Comparison of ENCODE assay signal across 27 mouse cellular contexts in the genomic region with DNA sequence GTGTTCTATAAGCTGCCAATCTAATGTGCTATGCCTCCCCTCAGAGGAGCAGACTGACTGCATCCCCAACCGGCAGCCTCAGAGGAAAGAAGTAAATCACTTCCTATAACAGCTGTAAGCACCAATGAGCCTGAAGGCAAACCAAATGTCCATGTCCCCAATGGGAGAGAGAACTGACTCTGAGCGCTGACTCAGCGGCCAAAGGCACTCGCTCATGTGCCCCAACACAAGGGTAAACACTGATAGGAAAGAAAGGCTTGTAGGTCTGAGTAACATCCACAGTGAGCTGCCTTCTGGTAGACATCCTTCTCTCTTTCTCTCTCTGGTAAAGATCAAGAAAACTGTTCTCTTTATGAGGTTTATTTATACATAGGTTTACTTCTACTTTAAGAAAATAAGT.
A peak's percentile ranks its signal among the peaks of the same experiment; 100 is the strongest.
DNase-seq lines count a peak whose midpoint lies in the region; ATAC-seq and TF ChIP-seq lines count a peak whose summit lies in the region.
"Had no signal": no experiment of that assay in that cellular context is flagged by ENCODE, and none has a peak within 500 bp of the region (broad histone marks: within the 10 kb centered on the region; RNA-seq: fewer than 3 reads in every experiment).

No protein-coding gene starts in this region.

- TF ChIP-seq CTCF in CH12.LX (conservative IDR thresholded peaks at IDR 0.05 in 1 of 2, IDR thresholded peaks at IDR 0.05 in 1 of 2; ENCODE audit: low read depth in 2 of 2, low read length in 2 of 2), result no peak
- TF ChIP-seq CTCF in liver, postnatal 0 days (IDR thresholded peaks at IDR 0.05; ENCODE audit: low read depth), result no peak

- WGBS in liver, embryonic 12.5 days (ENCODE audit: insufficient replicate concordance), result 74% methylated on average over 4 of the region's 4 CpGs
- 73% methylated on average over 4 of the region's 4 CpGs for WGBS in liver, postnatal 0 days (ENCODE audit: insufficient replicate concordance)

- no peak overlapping the region for H3K9ac ChIP-seq in CH12.LX (ENCODE audit: insufficient read depth, low read depth)
- no peak overlapping the region for H3K9ac ChIP-seq in liver, embryonic 12.5 days
- H3K9ac ChIP-seq in liver, postnatal 0 days (replicated peaks), result no peak overlapping the region
- H3K9ac ChIP-seq: embryonic facial prominence, embryonic 12.5 days; embryonic facial prominence, embryonic 15.5 days; forebrain, embryonic 12.5 days; forebrain, embryonic 15.5 days; heart, embryonic 13.5 days; hindbrain, embryonic 14.5 days had no signal

- no peaks in the 10 kb centered on the region for H3K79me2 ChIP-seq in CH12.LX (replicated peaks; ENCODE audit: control insufficient read depth, extremely low read depth, insufficient read depth, poor library complexity, severe bottlenecking)

- in situ Hi-C loops in CH12.LX (cut with MboI; ENCODE audit: low pct_ligation_motif_present, low pct_unique_long_range_greater_than_20kb, low sequenced_read_pairs), result no loop called here

- H3K27me3 ChIP-seq in CH12.LX (replicated peaks), result no peaks in the 10 kb centered on the region
- no peaks in the 10 kb centered on the region for H3K27me3 ChIP-seq in liver, embryonic 12.5 days (replicated peaks)
- no peaks in the 10 kb centered on the region for H3K27me3 ChIP-seq in liver, postnatal 0 days (ENCODE audit: insufficient read depth, low read length)
- H3K27me3 ChIP-seq: embryonic facial prominence, embryonic 12.5 days; embryonic facial prominence, embryonic 15.5 days; forebrain, embryonic 12.5 days; forebrain, embryonic 15.5 days; heart, embryonic 13.5 days had no signal

- H3K4me1 ChIP-seq in CH12.LX (ENCODE audit: control insufficient read depth in 1 of 2, insufficient read depth in 2 of 2), result no peaks in the 10 kb centered on the region
- no peaks in the 10 kb centered on the region for H3K4me1 ChIP-seq in liver, embryonic 12.5 days
- no peaks in the 10 kb centered on the region for H3K4me1 ChIP-seq in liver, postnatal 0 days (ENCODE audit: insufficient read depth)
- H3K4me1 ChIP-seq: embryonic facial prominence, embryonic 12.5 days; embryonic facial prominence, embryonic 15.5 days; forebrain, embryonic 12.5 days; forebrain, embryonic 15.5 days had no signal

- TF ChIP-seq POLR2A in CH12.LX (IDR thresholded peaks at IDR 0.05; ENCODE audit: low read depth, low read length), result no peak

- dilution Hi-C loops in CH12.LX (cut with MboI; ENCODE audit: extremely low pct_ligation_motif_present, extremely low pct_unique_long_range_greater_than_20kb, low sequenced_read_pairs), result no loop called here

- H3K4me2 ChIP-seq in CH12.LX (ENCODE audit: insufficient read depth, low read depth, poor library complexity, severe bottlenecking), result no peak overlapping the region
- H3K4me2 ChIP-seq in liver, embryonic 12.5 days, result no peak overlapping the region
- no peak overlapping the region for H3K4me2 ChIP-seq in liver, postnatal 0 days (ENCODE audit: low read depth, low read length)
- H3K4me2 ChIP-seq: embryonic facial prominence, embryonic 12.5 days; embryonic facial prominence, embryonic 15.5 days; forebrain, embryonic 12.5 days; forebrain, embryonic 15.5 days; heart, embryonic 13.5 days; hindbrain, embryonic 14.5 days had no signal

- no peaks in the 10 kb centered on the region for H3K9me3 ChIP-seq in CH12.LX (replicated peaks; ENCODE audit: low read length)
- H3K9me3 ChIP-seq in liver, embryonic 12.5 days (replicated peaks), result no peaks in the 10 kb centered on the region
- no peaks in the 10 kb centered on the region for H3K9me3 ChIP-seq in liver, postnatal 0 days (ENCODE audit: low read length)
- H3K9me3 ChIP-seq: embryonic facial prominence, embryonic 12.5 days; embryonic facial prominence, embryonic 15.5 days; forebrain, embryonic 12.5 days; forebrain, embryonic 15.5 days; heart, embryonic 10.5 days; heart, embryonic 13.5 days had no signal

- H3K27ac ChIP-seq in CH12.LX (ENCODE audit: insufficient read depth, low read depth), result no peak overlapping the region
- no peak overlapping the region for H3K27ac ChIP-seq in liver, embryonic 12.5 days
- no peak overlapping the region for H3K27ac ChIP-seq in liver, postnatal 0 days (ENCODE audit: low read depth)
- H3K27ac ChIP-seq: embryonic facial prominence, embryonic 12.5 days; embryonic facial prominence, embryonic 15.5 days; forebrain, embryonic 12.5 days; forebrain, embryonic 15.5 days; heart, adult 2 months; heart, embryonic 10.5 days; heart, embryonic 13.5 days; hindbrain, embryonic 14.5 days; hindbrain, postnatal 0 days had no signal

- peaks cover 6 to 39% of the 10 kb centered on the region in 2 experiments for H3K36me3 ChIP-seq in CH12.LX (replicated peaks in 1 of 2; ENCODE audit: control insufficient read depth in 1 of 2, insufficient read depth in 1 of 2, low read length in 1 of 2)
- H3K36me3 ChIP-seq in liver, embryonic 12.5 days, result peaks cover 31% of the 10 kb centered on the region
- peaks cover 3% of the 10 kb centered on the region; the same call in 1 of the 2 replicates for H3K36me3 ChIP-seq in liver, postnatal 0 days (replicated peaks; ENCODE audit: insufficient read depth, low read length)
- H3K36me3 ChIP-seq: embryonic facial prominence, embryonic 15.5 days had no signal

- no peak overlapping the region for H3K4me3 ChIP-seq in CH12.LX (replicated peaks in 1 of 3; ENCODE audit: low read depth in 2 of 3, low read length in 2 of 3, poor library complexity in 1 of 3)
- no peak overlapping the region for H3K4me3 ChIP-seq in liver, embryonic 12.5 days
- H3K4me3 ChIP-seq in liver, postnatal 0 days (ENCODE audit: low read depth, low read length), result no peak overlapping the region
- H3K4me3 ChIP-seq: embryonic facial prominence, embryonic 12.5 days; embryonic facial prominence, embryonic 15.5 days; erythroblast, embryonic 14.5 days; forebrain, embryonic 12.5 days; forebrain, embryonic 15.5 days; heart, adult 2 months; heart, embryonic 10.5 days; heart, embryonic 13.5 days had no signal

- ATAC-seq in erythroblast, adult 5-6 weeks (replicated peaks; ENCODE audit: low FRiP score, poor library complexity, severe bottlenecking), result 0 out of 2 replicates have a peak, but pooled peaks have one; percentile 40
- peak; percentile 47; the same call in 1 of the 2 replicates for ATAC-seq in liver, embryonic 12.5 days
- 0 out of 2 replicates have a peak, but pooled peaks have one; percentile 35 for ATAC-seq in liver, postnatal 0 days
- ATAC-seq: activated CD4-positive, CD25-positive, alpha-beta regulatory T cell, adult 4 months; forebrain, embryonic 15.5 days; hindbrain, postnatal 0 days had no signal

- TF ChIP-seq RAD21 in CH12.LX (IDR thresholded peaks at IDR 0.05; ENCODE audit: low read depth, low read length), result no peak

- DNase-seq in CH12.LX (ENCODE audit: extremely low read depth), result no peak
- no peak for DNase-seq in liver, postnatal 0 days
- DNase-seq in cerebellum, adult 11 months, result no peak
- no peak for DNase-seq in natural killer cell, adult 2 months (ENCODE audit: low spot score in 2 of 2)
- no peak for DNase-seq in layer of hippocampus, adult 9-11 months
- DNase-seq: adrenal gland, adult 8-10 months; adrenal gland, postnatal 25 days; B cell, adult 2 months; cerebellum, adult 18-20 months; cerebellum, adult 9-10 months; cerebellum, postnatal 25 days; gastrocnemius, postnatal 36 days; heart, adult 2 months; heart, postnatal 14 days; heart, postnatal 4 days had no signal

- TF ChIP-seq EP300 in CH12.LX (IDR thresholded peaks at IDR 0.05; ENCODE audit: low read length), result no peak
- TF ChIP-seq EP300 in liver, postnatal 0 days (IDR thresholded peaks at IDR 0.05; ENCODE audit: low read depth), result no peak

TF ChIP-seq in CH12.LX, 34 proteins besides CTCF, POLR2A, EP300 and RAD21:
- TF ChIP-seq BHLHE40 (IDR thresholded peaks at IDR 0.05; ENCODE audit: low read depth, low read length), result no peak
- TF ChIP-seq MAFK (IDR thresholded peaks at IDR 0.05; ENCODE audit: insufficient replicate concordance, low read length), result 0 out of 2 replicates have a peak, but pooled peaks have one; percentile 36
TF ChIP-seq in CH12.LX: peak in this region for 1.
